Mouse (Mus musculus) WW6 (cell line): ENCODE measurements at regions not wholly inside any gene's neighbourhood (a gene's known extent, or its start where the extent isn't known, plus 50 kb on each side); places are given as distances from the start of the nearest gene placed in this dataset.

Experiments
- DNase-seq: peaks from one replicate; pipeline ENCODE4 v3.0.0-alpha.2; 2013; ENCODE audit warnings: low read depth, low spot score

- DNase-seq, result peak; percentile 9
Observed at GRCm38 (mm10) chr17:53087516-53087915, 375.6 kb downstream of the Efhb start.

- no peak for DNase-seq
Observed at GRCm38 (mm10) chr17:53082205-53082604, 380.9 kb downstream of the Efhb start.

- peak; percentile 7 for DNase-seq
Observed at GRCm38 (mm10) chr17:53079281-53079680, 383.8 kb downstream of the Efhb start.

- no peak for DNase-seq
Observed at GRCm38 (mm10) chr17:53061733-53062132, 401.4 kb downstream of the Efhb start.
